Mouse (Mus musculus) CD4-positive, CD25-positive, alpha-beta regulatory T cell, adult 9 weeks (primary cell): ENCODE data around the gene Ldah. TPM values are rescaled to one million over a fixed set of nuclear protein-coding genes. Genes with fewer than 3 reads are reported as not detected.

ENCODE experiments used
- polyA plus RNA-seq: library from polyadenylated mRNA; unstranded; fragments of 100-300 nt; shearing (Covaris generic); gene quantifications from one replicate; pipeline ENCODE4 v1.2.1, GENCODE M21; 2017

Gene Ldah
- 97.8 TPM for polyA plus RNA-seq

DNA sequence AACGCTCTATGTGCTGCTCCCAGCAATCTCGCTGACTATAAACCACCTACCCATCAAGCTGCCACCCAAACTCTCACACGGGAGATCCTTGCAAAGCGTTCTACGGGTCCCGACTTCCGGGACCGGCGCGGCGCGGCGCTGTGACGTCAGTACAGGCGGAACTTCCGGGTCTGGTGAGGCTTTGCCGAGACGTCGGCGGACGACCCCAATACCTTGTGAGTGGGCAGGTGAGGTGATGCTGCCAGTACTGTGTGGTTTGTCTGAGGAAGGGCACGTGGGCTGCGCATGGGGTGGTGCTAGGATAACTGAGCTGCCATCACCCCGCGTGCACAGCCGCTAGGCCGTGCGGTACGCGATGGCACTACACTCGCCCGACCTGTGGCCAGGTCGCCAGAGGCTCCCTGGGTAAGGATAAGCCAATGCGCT is at the start of gene Ldah:
Gene Ldah (plus strand): TSS at position 130 of the 426 bp plus-strand sequence.

DNA sequence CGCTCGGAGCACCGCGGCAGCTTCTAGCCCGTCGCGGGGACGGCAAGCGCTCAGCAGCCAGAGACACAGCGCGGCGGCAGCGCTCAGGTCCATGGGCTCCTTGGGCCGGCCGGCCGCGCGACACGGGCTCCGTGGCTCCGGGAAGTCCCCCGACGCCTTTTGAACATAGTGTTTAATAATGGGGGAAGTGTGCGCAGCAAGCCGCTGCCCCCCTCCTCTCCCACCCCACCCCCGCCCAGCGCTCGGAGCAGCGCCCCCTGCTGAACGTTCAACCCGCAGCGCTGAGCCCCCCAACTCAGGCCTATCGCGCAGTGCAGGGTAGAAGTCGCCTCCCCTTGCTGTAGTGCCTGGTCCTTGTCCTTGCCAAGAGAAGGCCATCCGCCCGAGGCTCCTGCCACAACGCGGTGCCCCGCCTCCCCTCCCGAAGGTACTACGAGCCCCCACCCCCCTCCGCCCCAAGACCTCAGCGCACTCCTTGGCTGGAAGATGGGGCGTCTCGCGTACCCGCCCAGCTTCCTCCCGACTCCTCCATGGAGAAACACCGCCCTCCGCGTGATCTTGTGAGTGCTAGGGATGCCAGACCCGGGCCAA is 94.0 kb downstream of the Ldah start, which contains the start of gene Gdf7:
Gene Gdf7 (minus strand): TSS at position 114 of the 591 bp plus-strand sequence.

GRCm38 (mm10) chr12:8313270-8313771 is 105.4 kb downstream of the Ldah start, which contains the start of gene Hs1bp3:
TSS of gene Hs1bp3 (plus strand) at chr12:8313432.

Other genes with a start within 250 kb of the Ldah start
- 0.10 TPM for gene Apob, start 230.5 kb upstream of the Ldah start, polyA plus RNA-seq
- gene Gdf7, start 93.8 kb downstream of the Ldah start, polyA plus RNA-seq = not detected
- gene Hs1bp3, start 105.3 kb downstream of the Ldah start, polyA plus RNA-seq = 10.4 TPM